Mouse (Mus musculus) erythroblast, embryonic 14.5 days (primary cell): ENCODE measurements around the gene 2010300C02Rik.

Source experiments
- GATA1 ChIP-seq: IDR thresholded peaks from 2 replicates; pipeline ENCODE4 v1.6.1; 2012; ENCODE audit warnings: low read length, inconsistent platforms, mixed read lengths
- TAL1 ChIP-seq: IDR thresholded peaks from 3 replicates; pipeline ENCODE4 v1.6.1; 2012; ENCODE audit warnings: low read length, inconsistent platforms, mixed read lengths

- TF ChIP-seq GATA1 = no peak
- TF ChIP-seq TAL1 = no peak
Measured at GRCm38 (mm10) chr1:37566344-37566743, 153.5 kb downstream of the 2010300C02Rik start.
